Mouse (Mus musculus) E14TG2a.4 (cell line): ENCODE data around the gene Gpatch3.

ENCODE experiments used
- CTCF ChIP-seq: conservative IDR thresholded peaks from 2 replicates; pipeline ENCODE4 v1.5.1; 2014; ENCODE audit warnings: low read length
- NANOG ChIP-seq: IDR thresholded peaks from 2 replicates; pipeline ENCODE4 v1.6.1; 2014; ENCODE audit warnings: borderline replicate concordance, low read length, mixed read lengths

GRCm38 (mm10) chr4:133620668-133621067, 46.1 kb downstream of the Gpatch3 start:
- TF ChIP-seq CTCF (no peak), NANOG (no peak)
